Mouse (Mus musculus) adrenal gland, adult 8-10 months (tissue): ENCODE results near the gene Nhsl1. TPM values are rescaled to one million over a fixed set of nuclear protein-coding genes. Genes with fewer than 3 reads are reported as not detected.

ENCODE experiments used
- DNase-seq: peaks from one replicate; pipeline ENCODE4 v3.0.0; 2022
- total RNA-seq, 4 experiments: library from RNA; stranded (reverse); gene quantifications; 2 replicates each; pipeline ENCODE4 v1.2.4; 2022

Gene Nhsl1
- total RNA-seq, 4 experiments from 2014 or later = 2.2 to 5.6 (median 3.6) TPM

- no peak for DNase-seq
Observed at GRCm38 (mm10) chr10:18347231-18347630, 28.4 kb downstream of the Nhsl1 start.

- no peak for DNase-seq
Observed at GRCm38 (mm10) chr10:18350781-18351180, 32.0 kb downstream of the Nhsl1 start.

GRCm38 (mm10) chr10:18352937-18353336 lies 34.2 kb downstream of the Nhsl1 start:
- no peak for DNase-seq

GRCm38 (mm10) chr10:18354103-18354502 lies 35.3 kb downstream of the Nhsl1 start:
- DNase-seq = no peak

GRCm38 (mm10) chr10:18356461-18356860 lies 37.7 kb downstream of the Nhsl1 start:
- DNase-seq = no peak

DNA sequence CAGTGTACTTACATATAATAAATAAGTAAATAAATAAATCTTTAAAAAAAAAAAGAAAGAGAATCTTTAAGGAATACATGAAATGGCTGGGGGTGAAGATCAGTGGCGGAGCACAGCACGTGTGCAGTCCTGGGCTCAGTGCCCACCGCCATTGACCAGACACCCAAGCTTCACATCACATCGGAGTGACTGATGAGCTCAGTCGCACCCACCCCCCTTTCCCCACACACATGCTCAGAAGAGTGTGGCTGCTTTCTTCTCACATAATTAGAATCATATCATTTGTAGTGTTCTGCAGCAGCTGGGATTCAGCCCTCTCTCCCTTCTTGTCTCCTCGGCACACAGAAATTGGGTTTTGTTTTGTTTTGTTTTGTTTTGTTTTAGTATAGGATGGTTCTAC lies 38.4 kb downstream of the Nhsl1 start:
- DNase-seq = no peak

DNA sequence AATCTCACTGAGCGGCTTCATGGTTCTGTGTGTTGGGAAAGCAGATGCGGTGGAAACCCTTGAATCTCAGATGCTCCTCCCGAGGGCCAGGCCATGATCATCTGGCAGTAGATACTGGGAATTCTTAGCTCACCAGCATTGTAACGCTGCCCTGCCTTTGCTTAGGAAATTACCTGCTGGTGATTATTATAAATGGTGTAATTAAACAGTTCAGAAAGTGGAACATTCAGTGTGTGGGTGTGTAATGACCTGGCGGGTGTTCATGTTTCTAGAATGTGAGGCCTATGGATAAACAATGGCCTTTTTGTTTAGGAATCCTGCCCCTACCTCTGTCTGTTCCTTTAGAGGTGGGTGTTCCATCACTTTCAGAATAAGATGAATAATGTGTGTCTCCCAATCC lies 39.7 kb downstream of the Nhsl1 start:
- no peak for DNase-seq

GRCm38 (mm10) chr10:18360175-18360574 lies 41.4 kb downstream of the Nhsl1 start:
- no peak for DNase-seq

DNA sequence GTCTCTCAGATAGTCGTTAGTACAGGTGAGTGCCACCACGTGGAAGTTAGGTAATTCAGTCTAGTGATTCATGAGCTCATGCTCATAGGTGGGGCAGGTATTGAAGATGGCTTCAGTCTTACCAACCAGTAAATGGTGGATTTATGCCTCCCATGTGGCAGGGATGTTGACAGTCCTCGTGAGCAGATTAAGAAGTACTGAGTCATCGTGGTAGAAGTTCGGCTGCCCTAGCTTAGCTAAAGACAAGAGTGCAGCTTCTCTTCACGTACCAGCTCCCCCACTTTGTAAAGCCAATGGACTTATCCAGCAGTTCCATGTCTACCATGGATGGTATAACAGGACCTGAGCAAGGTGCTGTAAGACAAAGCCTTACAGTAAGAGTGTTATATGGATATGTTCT lies 46.6 kb downstream of the Nhsl1 start:
- no peak for DNase-seq

DNA sequence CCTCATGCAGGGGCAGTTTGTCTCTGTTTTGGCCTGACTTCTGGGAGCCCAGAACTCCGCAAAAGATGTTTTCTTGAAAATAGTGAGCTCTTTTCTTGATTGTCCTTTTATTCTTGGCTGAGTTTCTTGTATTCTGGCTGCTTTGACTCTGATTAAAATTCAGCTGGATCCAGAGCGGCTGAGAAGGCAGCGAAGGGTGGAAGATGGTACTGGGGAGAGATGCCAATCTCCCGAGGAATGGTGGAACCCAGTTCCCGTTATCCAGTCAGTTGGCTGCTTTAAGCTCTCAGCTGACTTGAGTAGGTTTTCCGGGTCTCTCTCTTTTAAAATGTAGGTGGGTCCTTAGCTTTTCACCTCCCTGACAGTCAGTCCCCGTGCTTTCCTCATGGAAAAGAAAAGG lies 47.9 kb downstream of the Nhsl1 start:
- no peak for DNase-seq

- DNase-seq = no peak
Observed at GRCm38 (mm10) chr10:18368111-18368510, 49.3 kb downstream of the Nhsl1 start.

GRCm38 (mm10) chr10:18370475-18371286 lies 51.9 kb downstream of the Nhsl1 start:
- DNase-seq = peak; percentile 20

GRCm38 (mm10) chr10:18371866-18372265 lies 53.1 kb downstream of the Nhsl1 start:
- DNase-seq = no peak

DNA sequence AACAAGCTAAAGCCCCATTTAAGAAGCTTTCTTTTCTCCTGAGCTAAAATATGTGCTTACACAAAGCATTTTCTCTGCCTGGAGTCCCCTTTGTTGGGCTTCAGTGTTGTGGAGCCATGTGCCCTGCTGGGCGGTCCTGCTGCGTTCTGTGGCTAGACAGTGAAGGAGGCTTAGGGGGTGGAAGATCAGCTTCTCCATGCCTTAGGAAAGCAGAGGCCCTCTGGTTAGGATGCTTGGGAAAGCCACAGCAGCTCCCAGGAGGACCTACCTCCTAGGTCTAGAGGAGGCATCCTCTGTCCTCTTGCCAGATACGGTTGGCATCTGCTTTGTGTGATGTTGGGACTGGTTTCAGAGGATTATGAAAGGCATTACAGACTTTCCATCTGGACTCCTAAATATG lies 56.5 kb downstream of the Nhsl1 start:
- no peak for DNase-seq

GRCm38 (mm10) chr10:18384766-18385165 lies 66.0 kb downstream of the Nhsl1 start:
- no peak for DNase-seq

- no peak for DNase-seq
Observed at GRCm38 (mm10) chr10:18386224-18386623, 67.4 kb downstream of the Nhsl1 start.

- peak; percentile 22 for DNase-seq
Observed at GRCm38 (mm10) chr10:18388784-18389575, 70.2 kb downstream of the Nhsl1 start.

DNA sequence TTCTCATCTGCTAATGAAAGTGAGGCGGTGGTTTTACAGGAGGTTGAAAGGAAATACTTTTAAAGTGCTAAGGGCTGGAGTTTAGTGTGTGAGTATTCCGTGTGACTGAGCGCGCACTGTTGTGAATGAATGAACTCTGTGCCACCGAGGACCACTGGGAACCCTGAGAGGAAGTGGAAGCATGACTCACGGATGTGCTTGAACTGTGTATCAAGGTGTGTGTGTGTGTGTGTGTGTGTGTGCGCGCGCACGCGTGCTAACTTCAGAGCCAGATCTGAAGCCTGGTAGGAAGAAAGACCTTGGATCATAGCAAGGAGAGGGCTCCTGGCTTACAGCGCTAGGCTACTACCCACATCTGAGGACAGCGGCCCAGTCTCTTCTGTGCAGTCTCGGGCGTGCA lies 71.2 kb downstream of the Nhsl1 start:
- no peak for DNase-seq

GRCm38 (mm10) chr10:18391608-18392007 lies 72.8 kb downstream of the Nhsl1 start:
- DNase-seq = no peak

DNA sequence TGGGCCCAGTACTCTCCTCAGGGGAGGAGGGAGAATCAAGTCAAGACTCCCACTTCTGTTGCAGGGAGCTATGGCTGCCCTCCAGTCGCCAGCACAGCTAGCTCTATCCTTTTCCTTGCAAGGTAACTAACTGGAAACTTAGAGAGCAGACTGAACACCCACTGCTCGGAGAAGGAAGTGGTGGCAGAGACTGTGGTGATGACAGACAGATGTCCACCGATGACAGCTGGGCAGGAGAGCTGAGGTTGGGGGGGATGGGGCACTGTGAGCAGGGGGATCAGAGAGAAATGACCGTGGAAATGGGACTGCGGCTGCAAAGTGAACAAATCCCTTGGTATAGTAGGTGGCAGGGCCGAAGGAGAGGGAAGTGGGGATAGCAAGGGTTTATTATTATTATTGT lies 73.5 kb downstream of the Nhsl1 start:
- no peak for DNase-seq

DNA sequence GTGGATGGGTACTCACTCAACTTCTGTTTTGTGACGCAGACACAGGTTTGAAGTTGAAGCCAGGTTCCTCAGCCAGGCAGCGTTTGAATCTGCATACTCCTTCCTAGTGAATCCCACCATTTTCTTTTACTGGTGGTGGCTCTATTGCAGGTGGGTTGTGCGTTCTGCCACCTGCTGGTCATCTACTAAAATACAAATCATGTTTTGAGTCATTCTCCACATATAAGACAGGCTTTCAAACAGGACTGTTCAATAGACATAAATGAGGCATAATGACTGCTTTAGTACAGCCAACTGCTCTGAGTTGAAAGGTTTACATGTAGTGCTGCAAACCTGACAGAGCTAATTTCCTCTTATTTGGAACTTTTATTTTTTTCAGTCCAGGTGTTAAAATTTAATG lies 75.0 kb downstream of the Nhsl1 start:
- DNase-seq = no peak

- DNase-seq = no peak
Observed at GRCm38 (mm10) chr10:18394270-18394669, 75.5 kb downstream of the Nhsl1 start.

- DNase-seq = no peak
Observed at GRCm38 (mm10) chr10:18400089-18400644, 81.4 kb downstream of the Nhsl1 start.

DNA sequence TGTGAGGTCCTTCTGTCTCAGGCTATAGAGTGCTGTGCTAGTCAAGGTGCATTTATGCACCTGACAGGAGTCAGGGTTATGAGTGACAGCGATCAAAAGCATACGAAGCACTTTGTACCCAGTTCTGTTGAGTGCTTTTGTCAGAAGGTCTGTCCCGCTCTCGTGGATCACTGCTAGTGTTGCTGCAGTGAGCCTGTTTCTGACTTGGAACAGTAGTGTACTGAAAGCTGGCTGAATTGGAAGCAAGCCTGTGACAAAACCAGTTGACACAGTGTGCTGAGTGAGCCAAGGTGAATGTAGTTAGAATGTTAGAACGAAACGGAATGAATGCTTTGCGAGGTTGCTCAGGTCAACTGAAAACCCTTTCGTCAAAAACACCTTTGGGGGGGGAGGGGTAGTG lies 82.2 kb downstream of the Nhsl1 start:
- no peak for DNase-seq
